Mouse (Mus musculus): ENCODE measurements around the gene Plekhh2.

Plekhh2 gene

DNA sequence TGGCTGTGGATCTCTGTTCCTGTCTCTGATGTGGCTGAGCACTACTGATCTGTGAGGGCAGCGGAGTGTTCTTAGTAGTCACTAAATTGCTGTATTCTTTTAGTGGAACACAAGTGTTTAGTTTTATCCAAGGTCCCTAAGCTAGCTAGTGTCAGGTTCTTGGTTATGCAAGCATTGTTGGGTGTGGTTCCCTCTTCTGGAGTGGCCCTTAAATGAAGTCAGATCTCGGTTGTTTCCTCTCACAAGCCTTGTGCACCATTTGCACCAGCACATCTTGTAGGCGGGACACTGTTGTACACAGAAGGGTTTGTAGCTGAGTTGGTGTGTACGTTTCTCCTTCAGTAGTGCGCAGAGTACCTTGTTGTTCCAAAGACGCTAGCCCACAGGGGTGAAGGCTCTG, 126.3 kb downstream of the Plekhh2 start:
- no peak for DNase-seq (ENCODE audit: extremely low read depth, insufficient read length, low spot score)

DNA sequence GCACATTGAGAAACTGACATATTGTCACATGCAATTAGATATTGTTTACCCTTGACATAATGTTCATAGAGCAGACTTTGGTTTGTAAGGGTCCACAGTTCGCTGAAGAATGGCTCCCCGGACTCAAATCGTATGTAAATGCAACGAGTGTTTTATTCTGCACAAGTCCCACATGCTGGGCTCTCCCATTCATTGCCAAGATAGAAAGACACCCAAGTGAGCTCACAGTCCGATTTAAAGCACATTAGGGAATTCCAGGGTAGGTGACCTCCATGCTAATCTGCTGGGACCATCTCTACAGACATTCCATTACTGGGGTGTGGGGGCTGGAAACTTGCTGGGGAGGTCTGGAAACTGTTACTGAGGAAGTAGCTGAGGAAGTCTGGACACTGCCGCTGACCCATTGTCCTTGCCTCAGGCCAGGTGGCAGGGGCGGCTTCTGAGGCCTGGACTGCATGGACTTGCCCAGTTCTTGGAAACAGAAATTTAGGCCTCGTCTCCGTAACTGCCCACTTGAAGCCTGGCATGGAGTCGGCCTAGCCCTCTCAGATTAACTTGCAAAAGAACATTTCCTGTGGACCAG, 128.2 kb downstream of the Plekhh2 start:
- no peak for DNase-seq (ENCODE audit: extremely low read depth, insufficient read length, low spot score)

DNA sequence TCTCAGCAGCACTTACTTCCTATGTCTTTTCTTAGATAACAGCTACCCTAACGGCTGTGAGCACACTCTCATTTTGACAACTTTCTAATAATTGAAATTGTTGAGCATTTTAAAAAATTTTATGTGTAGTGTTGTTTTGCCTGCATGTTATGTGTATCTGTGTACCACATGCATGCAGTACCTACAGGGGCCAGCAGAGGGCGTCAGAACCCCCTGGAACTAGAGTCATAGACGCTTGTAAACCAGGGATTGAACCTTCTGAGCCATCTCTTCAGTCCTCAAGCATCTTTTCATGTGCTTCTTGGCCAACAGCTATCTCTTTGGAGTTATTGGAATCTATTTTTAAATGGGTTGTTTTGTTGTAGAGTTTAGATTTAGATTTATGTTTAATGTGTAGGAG, 130.2 kb downstream of the Plekhh2 start:
- DNase-seq (ENCODE audit: extremely low read depth, insufficient read length, low spot score) = no peak

DNA sequence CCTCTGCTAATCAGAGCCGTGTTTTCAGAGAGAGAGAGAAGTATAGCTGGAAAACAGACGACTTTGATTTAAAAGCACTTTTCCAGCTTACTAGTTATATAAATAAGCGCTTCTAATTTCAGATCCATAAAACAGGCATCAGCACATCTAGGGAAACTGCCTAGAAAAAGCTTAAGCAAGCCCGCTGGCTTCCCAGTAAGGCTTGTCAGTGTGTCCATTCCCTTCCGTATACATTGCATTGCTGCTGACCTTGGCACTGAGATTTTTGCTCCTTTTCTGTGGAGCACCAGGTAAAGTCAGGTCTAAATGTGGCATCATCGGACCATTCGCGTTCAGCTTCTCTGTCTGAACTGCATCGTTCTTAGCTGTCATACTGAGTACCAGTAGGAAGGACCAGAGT, 130.6 kb downstream of the Plekhh2 start:
- DNase-seq (ENCODE audit: extremely low read depth, insufficient read length, low spot score) = no peak

DNA sequence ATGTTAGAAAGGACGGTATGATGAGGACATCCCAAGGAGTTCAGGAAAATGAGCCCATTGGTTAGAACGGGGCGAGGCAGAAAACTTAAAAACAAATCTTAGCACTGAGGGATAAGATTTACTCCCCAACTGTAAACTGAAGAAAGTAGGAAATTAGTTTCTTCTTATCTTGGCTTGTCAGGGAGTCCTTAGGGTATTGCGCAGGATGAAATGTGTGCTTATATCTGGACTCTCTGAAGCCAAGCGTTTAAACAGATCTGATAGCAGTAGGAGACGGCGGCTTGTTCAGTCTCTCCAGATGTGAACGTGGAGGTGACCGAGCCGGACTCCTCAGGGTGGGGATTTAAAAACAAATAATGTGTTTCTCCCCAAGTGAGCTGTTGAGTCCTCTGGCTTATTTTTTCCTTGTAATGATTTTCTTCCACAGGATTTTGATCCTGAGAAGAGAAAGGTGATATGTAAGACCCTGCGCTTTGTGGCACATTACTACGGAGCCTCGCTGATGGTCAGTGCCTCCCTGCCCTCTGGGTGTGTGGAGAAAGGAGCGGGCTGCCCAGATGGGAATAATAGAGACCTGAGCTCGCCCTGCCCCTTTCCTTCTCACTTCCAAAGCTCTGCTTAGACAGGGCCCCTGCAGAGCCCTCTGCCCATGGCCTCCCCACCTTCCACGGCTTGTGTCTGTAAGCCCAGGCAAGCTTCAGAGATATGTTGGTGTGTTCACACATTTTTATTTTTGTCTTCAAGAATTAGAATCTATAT, 132.8 kb downstream of the Plekhh2 start:
- no peak for DNase-seq (ENCODE audit: extremely low read depth, insufficient read length, low spot score)

DNA sequence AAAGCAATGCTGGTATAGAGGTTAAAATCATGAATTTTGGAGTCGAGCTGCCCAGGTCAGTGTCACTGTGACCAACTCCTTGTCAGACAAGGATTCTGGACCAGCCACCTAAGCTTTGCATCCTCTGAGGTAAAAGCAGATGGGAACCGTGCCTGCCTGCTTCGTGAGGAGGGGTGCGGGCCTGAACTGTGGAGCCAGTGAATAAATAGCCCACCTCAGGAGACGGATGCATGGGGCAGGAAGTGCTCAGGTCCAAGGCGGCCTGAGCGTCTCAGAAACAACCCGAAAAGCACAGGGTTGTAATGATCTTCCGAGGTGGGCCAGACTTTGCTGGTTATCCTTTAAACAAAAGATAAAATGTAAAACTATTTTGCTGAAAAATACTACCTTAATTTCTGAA, 133.4 kb downstream of the Plekhh2 start:
- no peak for DNase-seq (ENCODE audit: extremely low read depth, insufficient read length, low spot score)

DNA sequence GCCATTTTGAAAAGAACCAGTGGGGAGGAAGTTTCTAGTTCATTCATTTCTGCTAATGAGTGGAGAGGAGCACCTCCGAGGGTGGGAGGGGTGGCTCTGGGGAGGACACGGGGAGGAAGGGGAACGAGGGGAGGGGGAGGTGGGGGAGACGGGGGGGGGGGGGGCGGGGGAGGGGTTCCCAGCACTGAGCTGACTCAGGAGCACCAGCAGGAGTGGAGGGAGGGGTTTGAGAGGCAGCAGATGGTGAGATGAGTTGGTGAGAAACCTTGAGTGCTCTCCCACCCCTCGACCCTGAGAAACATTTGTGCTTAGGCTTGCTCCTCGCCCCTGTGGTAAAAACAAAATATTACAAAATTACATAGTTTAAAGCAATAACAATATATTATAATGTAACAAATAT, 134.2 kb downstream of the Plekhh2 start:
- DNase-seq (ENCODE audit: extremely low read depth, insufficient read length, low spot score) = no peak

DNA sequence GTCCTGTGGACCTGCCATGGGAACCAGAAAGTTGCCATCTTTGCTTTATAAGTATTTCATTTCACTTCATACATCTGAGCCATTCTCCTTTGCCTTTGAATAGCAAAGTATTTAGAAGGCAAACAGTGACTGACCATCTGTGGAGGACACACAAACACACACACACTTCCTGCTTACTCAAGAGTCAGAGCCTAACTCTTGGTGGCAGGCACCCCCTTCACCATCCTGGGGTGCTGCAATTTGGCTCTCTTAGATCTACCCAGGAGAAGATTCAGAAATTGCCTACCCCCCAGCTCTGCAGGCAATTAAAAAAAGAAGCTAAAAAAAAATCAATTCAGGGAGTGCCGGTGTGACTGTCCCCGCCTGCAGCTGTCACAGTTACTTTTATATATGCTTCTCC, 134.8 kb downstream of the Plekhh2 start:
- no peak for DNase-seq (ENCODE audit: extremely low read depth, insufficient read length, low spot score)

DNA sequence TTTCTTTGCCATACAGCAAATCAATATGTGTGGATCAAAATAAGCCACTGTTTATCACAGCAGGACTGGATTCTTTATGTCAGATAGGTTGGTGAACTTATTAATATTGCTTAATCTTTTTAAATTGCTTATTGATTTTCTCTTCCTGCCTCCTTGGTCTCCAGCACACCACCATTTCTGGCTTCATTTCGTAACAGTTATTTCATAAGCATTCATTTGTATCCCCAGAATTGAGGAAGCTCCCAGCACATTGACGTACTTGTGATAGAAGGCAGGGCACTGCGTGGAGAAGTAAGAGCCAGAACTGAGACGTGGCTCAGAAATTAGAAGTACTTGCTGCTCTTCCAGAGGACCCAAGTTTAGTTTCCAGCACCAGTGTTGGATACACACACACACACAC, 135.9 kb downstream of the Plekhh2 start:
- no peak for DNase-seq (ENCODE audit: extremely low read depth, insufficient read length, low spot score)

DNA sequence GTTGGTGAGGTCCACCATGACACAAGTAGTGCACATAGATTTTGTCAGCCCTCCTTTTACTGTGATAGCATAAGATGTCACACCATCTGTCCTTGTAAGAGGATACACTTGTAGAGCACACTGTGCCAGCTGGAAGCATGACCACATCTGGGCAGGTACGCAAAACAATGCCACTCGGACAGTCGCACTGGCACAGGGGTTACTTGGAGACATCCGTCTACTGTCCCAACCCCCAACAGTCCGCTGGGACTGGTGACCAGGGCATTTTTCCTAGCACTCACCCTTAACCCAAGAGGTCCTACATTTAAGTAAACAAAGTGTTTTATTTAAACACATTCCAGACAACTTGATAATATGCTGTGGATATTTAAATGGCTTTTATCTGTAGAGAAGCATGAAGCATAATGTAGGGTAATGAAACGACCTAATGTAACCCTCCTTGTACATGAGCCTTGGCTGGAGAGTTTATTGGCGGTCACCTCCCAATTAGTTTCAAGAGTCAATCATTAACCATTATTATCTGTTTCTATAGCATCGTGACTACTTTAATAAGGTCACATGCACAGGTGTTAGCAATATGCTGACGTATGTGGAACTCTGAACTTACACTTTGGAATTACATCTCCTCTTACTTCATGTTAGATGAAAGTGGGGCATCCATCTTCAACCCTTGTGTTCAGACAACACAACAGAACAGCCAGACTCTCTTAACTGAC, 138.8 kb downstream of the Plekhh2 start:
- no peak for DNase-seq (ENCODE audit: extremely low read depth, insufficient read length, low spot score)

DNA sequence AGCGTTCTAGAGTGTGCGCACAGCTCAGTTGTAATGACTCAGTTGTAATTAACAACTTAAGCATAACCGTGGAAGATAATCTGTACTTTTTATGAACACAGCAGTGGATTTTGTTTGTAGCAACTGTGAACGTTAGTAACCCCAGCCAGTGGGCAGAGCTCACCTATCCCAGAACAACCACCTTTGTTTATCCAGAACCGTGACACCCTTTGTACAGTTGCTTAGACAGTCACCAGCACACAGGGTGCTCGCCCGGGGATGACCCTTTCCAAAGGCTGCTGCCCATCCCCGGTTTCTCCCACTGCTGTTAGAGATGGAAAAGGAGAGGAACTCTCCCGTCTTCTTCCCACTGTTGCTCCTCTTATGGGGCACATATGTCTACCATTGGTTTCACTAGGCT, 141.8 kb downstream of the Plekhh2 start:
- no peak for DNase-seq (ENCODE audit: extremely low read depth, insufficient read length, low spot score)

DNA sequence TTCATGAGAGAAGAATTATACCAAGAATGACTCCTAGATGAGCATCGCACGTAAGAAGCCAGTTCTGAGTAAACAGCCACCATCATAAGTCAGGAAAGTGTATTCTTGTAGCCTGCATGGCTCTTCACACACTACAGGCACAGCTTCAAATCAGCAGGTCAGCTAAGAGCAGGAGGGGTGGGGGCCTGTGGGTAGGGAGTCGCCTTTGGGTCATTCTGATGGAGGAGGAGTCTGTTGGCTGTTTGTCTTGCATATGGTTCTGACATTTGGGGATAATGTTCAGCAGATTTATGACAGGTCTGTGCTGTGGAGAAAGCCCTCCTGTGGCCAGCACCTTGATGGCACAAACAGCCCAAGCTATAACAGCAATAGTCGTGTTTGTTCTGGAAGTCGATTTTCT, 144.5 kb downstream of the Plekhh2 start:
- DNase-seq (ENCODE audit: extremely low read depth, insufficient read length, low spot score) = no peak

DNA sequence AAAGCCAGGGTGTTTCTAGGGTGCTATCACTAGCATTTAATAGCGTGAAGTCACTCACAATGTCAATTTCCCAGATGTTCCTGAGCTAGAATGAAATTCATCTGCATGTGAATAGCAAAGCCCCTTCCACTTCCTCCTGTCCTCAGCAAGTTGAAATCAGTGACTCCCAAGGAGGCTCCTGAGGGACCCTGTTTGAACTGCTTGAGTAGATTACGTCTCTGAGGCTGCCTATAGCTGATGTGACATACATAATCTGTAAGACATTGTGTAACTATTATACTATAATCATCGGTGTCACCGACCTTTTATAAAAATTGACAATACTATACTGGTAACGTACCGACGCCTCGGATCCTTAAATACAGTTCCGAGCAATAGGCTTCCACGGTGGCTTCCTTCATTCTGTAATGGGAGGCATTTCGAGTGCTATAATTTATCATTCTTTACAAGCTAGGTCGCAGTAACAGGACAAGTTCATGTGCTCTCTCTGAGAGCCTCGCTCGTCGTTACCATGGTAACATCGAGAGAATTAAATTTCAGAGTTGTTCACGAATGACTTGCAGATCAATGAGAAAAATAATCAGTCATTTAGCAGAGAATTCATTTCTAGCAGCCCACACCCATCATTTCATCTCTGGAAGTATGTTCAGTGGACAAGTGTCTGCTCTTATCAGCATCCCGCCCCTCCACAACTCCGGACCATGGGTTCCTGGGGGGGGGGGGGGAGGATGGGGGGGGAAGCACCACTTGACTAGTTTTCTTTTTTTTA, 145.1 kb downstream of the Plekhh2 start:
- no peak for DNase-seq (ENCODE audit: extremely low read depth, insufficient read length, low spot score)

DNA sequence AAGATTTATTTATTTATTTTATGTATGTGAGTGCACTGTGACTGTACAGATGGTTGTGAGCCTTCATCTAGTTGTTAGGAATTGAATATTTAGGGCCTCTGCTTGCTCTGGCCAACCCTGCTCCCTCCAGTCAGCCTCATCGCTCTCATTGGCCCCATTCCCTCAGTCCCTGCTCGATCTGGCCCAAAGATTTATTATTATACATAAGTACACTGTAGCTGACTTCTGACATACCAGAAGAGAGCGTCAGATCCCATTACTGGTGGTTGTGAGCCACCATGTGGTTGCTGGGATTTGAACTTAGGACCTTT, 145.7 kb downstream of the Plekhh2 start:
- no peak for DNase-seq (ENCODE audit: extremely low read depth, insufficient read length, low spot score)

DNA sequence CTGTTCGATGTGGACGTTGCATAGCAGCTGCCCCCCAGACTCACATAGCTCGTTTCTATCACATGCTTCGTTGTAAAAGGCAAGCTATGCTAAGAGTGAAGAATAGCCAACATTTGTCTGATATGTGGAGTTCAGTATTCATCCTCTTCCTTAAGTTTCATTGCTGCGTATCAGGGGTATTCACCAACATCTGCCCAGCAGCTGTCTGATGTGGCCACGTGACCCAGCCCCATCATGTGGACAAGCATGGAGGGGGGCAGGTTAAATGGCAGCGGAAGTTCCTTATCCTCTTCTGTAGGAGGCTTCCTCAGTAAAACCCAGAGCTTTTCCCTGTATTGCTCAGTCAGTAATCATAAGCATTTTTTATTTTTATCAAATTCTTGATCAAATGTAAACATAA, 146.1 kb downstream of the Plekhh2 start:
- DNase-seq (ENCODE audit: extremely low read depth, insufficient read length, low spot score) = no peak

DNA sequence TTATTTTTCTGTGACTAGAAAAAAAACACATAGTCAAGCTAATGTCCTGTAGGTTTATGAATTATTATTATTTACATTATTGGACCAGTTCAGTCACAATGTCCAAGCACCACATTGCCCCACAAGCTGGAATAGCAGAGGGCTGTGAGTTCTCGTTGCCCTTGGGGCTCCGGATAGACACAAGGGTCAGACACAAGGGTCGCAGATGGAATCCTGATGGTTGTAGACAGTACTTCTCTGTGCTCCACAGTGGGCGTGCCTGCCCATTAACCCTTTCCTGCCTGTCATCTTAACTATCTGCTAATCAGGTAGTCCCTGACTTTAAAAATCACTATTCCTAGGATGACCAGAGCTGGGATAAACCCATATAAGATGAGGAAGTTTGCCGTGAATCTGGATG, 146.5 kb downstream of the Plekhh2 start:
- no peak for DNase-seq (ENCODE audit: extremely low read depth, insufficient read length, low spot score)

DNA sequence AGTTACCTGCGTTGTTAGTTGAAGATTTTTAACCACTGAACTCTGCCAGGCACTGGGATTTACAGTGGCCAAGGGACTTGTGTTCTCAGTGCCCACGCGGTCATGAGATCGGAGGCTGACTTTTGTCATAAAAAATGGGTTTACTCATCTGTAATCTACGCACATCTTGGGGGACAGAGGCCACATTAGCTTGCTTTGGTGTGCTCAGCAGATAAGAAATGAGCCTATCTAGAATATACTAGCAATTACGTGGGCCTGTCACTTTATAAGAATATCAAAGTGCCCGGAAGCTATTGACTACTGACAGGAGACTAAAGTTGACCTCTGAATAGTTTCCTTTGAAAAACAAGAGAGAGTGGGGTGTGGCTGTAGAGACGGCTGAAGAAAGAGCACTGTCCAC, 147.3 kb downstream of the Plekhh2 start:
- no peak for DNase-seq (ENCODE audit: extremely low read depth, insufficient read length, low spot score)

DNA sequence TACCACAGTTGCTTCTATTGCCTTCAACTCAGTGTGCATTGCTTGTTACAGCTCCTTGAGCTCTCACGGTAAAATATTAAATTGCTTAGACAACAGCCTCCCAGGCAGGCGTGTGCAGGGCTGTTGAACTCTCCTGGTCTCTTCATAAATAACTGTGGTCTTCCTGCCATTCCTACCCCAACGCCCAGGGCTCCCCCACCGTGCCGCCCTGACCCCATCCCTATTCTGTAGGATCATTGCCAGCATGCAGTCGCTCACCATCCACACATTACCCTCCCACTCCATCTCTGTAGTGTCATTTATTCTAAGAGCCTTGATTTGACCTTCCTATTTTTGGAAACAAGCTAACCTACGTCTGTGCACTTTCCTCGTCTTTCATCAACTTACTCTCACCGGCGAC, 153.4 kb downstream of the Plekhh2 start:
- DNase-seq (ENCODE audit: extremely low read depth, insufficient read length, low spot score) = no peak

DNA sequence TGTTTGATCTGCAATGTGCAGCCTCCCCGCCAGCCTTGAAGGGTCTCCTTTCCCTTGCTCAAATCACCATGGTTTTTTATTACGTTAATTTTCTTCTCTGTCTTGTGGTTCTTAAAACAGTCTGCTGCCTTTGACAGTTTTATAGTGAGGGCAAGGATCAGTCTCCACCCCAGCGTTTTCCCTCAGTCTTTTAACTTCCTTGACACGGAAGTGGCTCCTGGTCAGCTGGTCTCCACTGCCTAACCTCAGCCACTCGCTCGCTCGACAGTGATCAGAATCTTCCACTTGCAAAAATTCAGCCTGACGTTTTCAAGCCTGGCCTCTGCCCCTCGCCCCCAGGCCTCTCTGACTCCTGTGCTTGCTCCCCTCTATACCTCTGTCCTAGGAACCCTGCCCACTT, 154.0 kb downstream of the Plekhh2 start:
- DNase-seq (ENCODE audit: extremely low read depth, insufficient read length, low spot score) = no peak

DNA sequence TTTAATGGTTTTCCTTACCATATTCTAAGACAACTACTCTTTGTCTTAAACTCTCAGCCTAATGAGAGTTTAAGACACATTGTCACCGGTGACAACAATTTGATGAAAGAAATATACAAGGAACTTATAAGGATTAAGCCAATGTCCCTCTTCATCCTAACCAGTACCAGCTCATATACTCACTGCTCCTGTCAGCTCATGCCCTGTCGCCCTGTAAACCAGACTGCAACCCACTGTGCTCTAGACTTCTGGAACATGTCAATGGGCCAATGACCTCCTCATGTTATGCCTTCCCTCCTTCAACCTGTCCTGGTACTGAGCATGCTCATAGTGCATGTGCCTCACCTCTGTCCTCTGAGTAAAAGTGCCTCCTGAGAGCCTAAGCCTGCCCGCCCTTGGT, 156.2 kb downstream of the Plekhh2 start:
- DNase-seq (ENCODE audit: extremely low read depth, insufficient read length, low spot score) = no peak

All from 3134 (cell line).